Mouse (Mus musculus) liver, adult 2 months (tissue): ENCODE results near the gene Mobp. TPM values are rescaled to one million over a fixed set of nuclear protein-coding genes. Genes with fewer than 3 reads are reported as not detected.
A peak's percentile ranks its signal among the peaks of the same experiment; 100 is the strongest.

Source experiments
- DNase-seq: peaks from one replicate; pipeline ENCODE4 v3.0.0-alpha.2; 2011; ENCODE audit warnings: low read depth, low spot score; ENCODE audit errors: extremely low read depth
- H3K27ac ChIP-seq: fragments of 200-500 bp; replicated peaks from 2 replicates; pipeline ENCODE4 v1.5.1; 2012; ENCODE audit warnings: low read depth, mild to moderate bottlenecking, control low read depth, inconsistent platforms, low read length; ENCODE audit not compliant: insufficient read depth
- H3K27me3 ChIP-seq: fragments of 200-500 bp; 2 replicates; pipeline ENCODE4 v1.6.1; 2012; ENCODE audit warnings: mild to moderate bottlenecking, moderate library complexity, low read length, inconsistent platforms; ENCODE audit not compliant: control insufficient read depth, insufficient read depth
- H3K36me3 ChIP-seq: fragments of 200-500 bp; 2 replicates; pipeline ENCODE4 v1.6.1; 2012; ENCODE audit warnings: low read length, inconsistent platforms; ENCODE audit not compliant: control insufficient read depth, insufficient read depth
- H3K4me1 ChIP-seq: fragments of 200-500 bp; 2 replicates; pipeline ENCODE4 v1.6.1; 2011; ENCODE audit warnings: low read length; ENCODE audit not compliant: control insufficient read depth, insufficient read depth
- H3K4me3 ChIP-seq: fragments of 200-500 bp; 2 replicates; pipeline ENCODE4 v1.5.1; 2011; ENCODE audit warnings: low read depth, mild to moderate bottlenecking, control low read depth, low read length, moderate library complexity; ENCODE audit not compliant: insufficient read depth
- H3K79me2 ChIP-seq: fragments of 200-500 bp; 2 replicates; pipeline ENCODE4 v1.6.1; 2012; ENCODE audit warnings: inconsistent platforms, mild to moderate bottlenecking, low read length, moderate library complexity; ENCODE audit not compliant: control insufficient read depth, insufficient read depth
- H3K9ac ChIP-seq: fragments of 200-500 bp; 2 replicates; pipeline ENCODE4 v1.6.1; 2012; ENCODE audit warnings: low read depth, mild to moderate bottlenecking, control low read depth, inconsistent platforms, low read length
- CTCF ChIP-seq: fragments of 200-500 bp; IDR thresholded peaks from 2 replicates; pipeline ENCODE4 v1.5.1; 2011; ENCODE audit warnings: low read depth, low read length, control low read depth
- POLR2A ChIP-seq: fragments of 200-500 bp; IDR thresholded peaks from 2 replicates; pipeline ENCODE4 v1.6.1; 2011; ENCODE audit warnings: low read length, control low read depth; ENCODE audit not compliant: insufficient read depth; ENCODE audit errors: extremely low read depth
- WGBS: fragments of 180-500 bp; shearing (Covaris S2); methylation state at CpG from one replicate; pipeline ENCODE4 v1.1.7; 2018; 5-methylcytosine and 5-hydroxymethylcytosine counted together
- polyA plus RNA-seq: library from polyadenylated mRNA; depleted of rRNA; stranded (reverse); fragments of >200 nt; gene quantifications from 2 replicates; pipeline ENCODE4 v1.2.3, GENCODE M21; 2012
- total RNA-seq: library from RNA; depleted of rRNA; stranded (reverse); fragments of >200 nt; gene quantifications from 2 replicates; pipeline ENCODE4 v1.2.3, GENCODE M21; 2014

The Mobp gene
- total and polyA plus RNA-seq, 2 experiments = not detected

DNA sequence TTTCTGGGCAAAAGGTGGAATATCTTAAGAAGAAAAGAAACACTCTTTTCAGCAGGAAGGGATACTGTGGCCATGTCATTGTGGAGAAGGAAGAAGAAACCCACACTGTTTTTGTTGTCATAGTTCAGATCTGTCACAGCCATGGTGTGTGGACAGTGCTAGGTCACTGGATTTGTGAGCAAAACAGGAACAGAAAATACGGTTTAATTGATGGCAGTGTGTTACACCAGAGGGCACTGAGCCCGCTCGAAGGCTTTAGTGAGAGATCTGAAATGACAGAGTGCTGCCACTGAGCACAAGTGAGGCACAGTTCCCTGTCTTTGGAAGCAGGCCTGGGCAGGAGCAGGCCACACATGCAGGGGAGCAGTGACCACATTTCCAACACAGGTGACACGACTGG, 31.3 kb upstream of the Mobp start:
- Histone ChIP-seq H3K36me3 (peaks cover 24% of the 10 kb centered on the region), H3K4me3 (no peak overlapping the region), H3K27ac (no peak overlapping the region), H3K27me3 (no peaks in the 10 kb centered on the region), H3K4me1 (no peaks in the 10 kb centered on the region), H3K79me2 (peaks cover 12% of the 10 kb centered on the region; the same call in 1 of the 2 replicates), H3K9ac (no peak overlapping the region)
- TF ChIP-seq POLR2A (no peak), CTCF (no peak)
- WGBS = 84% methylated on average over 4 of the region's 4 CpGs
- no peak for DNase-seq

DNA sequence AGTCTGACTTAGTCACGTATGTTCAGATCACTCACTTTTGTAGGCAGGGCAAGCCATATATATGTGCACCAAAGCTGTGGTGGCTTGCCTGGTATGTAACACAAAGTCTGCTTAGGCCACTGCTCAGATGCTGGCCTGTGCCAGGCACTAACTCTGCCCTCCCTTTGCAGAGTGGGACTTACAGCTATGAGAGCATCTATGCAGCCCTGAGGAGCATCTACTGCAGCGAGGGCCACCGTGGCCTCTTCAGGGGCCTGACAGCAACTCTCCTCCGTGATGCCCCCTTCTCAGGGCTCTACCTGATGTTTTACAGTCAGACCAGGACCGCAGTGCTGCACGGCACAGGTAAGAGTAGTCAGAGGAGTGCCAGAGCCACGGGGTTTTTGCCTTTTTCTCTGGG, 29.0 kb upstream of the Mobp start:
- Histone ChIP-seq H3K79me2 (no peaks in the 10 kb centered on the region), H3K27ac (no peak overlapping the region), H3K9ac (no peak overlapping the region), H3K4me3 (no peak overlapping the region), H3K27me3 (no peaks in the 10 kb centered on the region), H3K36me3 (peaks cover 32% of the 10 kb centered on the region), H3K4me1 (no peaks in the 10 kb centered on the region)
- DNase-seq = no peak
- 92% methylated on average over 7 of the region's 7 CpGs for WGBS
- TF ChIP-seq POLR2A = no peak
- no peak for TF ChIP-seq CTCF

- Histone ChIP-seq H3K36me3 (peaks cover 40% of the 10 kb centered on the region), H3K27ac (peak overlapping the region; percentile 76), H3K27me3 (no peaks in the 10 kb centered on the region), H3K79me2 (peaks cover 4% of the 10 kb centered on the region), H3K4me1 (peaks cover 9% of the 10 kb centered on the region), H3K4me3 (peak overlapping the region; percentile 33; the same call in 1 of the 2 replicates), H3K9ac (peak overlapping the region; percentile 15; the same call in 1 of the 2 replicates)
- TF ChIP-seq CTCF (no peak), POLR2A (no peak)
- WGBS = 31% methylated on average over 11 of the region's 11 CpGs
- DNase-seq = no peak
These were observed 22.6 kb upstream of the Mobp start for GRCm38 (mm10) chr9:120126868-120127267.

- WGBS = 1% methylated on average over 72 of the region's 72 CpGs
These were observed 21.8 kb upstream of the Mobp start, which contains the start of gene Rpsa for GRCm38 (mm10) chr9:120127538-120128251. Rpsa (plus strand) TSS chr9:120127689.

DNA sequence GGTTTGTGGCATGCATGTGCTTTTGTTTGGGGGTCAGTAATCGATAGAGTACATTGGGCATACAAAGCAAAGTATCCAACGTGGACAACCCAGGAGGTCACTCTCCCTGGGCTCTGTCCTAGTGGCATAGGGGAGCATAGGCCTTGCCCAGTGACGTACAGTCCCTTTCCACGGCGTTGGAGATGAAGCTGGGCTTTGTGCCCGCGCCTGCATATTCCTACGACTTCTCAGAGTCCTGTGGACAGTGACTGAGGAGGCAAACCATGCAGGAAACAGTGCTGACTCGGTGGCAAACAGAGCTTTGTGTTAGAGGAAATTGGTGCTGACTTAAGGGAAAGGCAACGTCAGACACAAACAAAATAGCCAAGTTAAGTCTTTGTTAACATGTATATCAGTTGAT, 20.2 kb upstream of the Mobp start:
- TF ChIP-seq CTCF (no peak), POLR2A (no peak)
- H3K27ac ChIP-seq = no peak overlapping the region

More at GRCm38 (mm10) chr9:120127538-120128251, 21.8 kb upstream of the Mobp start, which contains the start of gene Rpsa:
- peak; percentile 87 for DNase-seq
- H3K36me3 ChIP-seq = peaks cover 42% of the 10 kb centered on the region
- no peak for TF ChIP-seq CTCF
- TF ChIP-seq POLR2A = peak; percentile 79
- H3K4me1 ChIP-seq = peaks cover 9% of the 10 kb centered on the region
- peak within 1 kb of the TSS; percentile 81 for H3K27ac ChIP-seq
- H3K9ac ChIP-seq = peak within 1 kb of the TSS; percentile 97
- peaks cover 4% of the 10 kb centered on the region for H3K79me2 ChIP-seq
- H3K27me3 ChIP-seq = no peaks in the 10 kb centered on the region
- peak within 1 kb of the TSS; percentile 97 for H3K4me3 ChIP-seq

GRCm38 (mm10) chr9:120131784-120132288, 17.7 kb upstream of the Mobp start:
- 93% methylated on average over 3 of the region's 3 CpGs for WGBS
- Histone ChIP-seq H3K36me3 (peaks cover 33% of the 10 kb centered on the region), H3K9ac (no peak overlapping the region), H3K27ac (no peak overlapping the region), H3K4me3 (no peak overlapping the region), H3K4me1 (peaks cover 9% of the 10 kb centered on the region), H3K79me2 (peaks cover 4% of the 10 kb centered on the region), H3K27me3 (no peaks in the 10 kb centered on the region)
- TF ChIP-seq CTCF = no peak
- TF ChIP-seq POLR2A = no peak
- DNase-seq = no peak

More for the DNA sequence above, 20.2 kb upstream of the Mobp start:
- no peak overlapping the region for H3K4me3 ChIP-seq
- peaks cover 34% of the 10 kb centered on the region for H3K36me3 ChIP-seq
- peaks cover 4% of the 10 kb centered on the region for H3K79me2 ChIP-seq
- peaks cover 9% of the 10 kb centered on the region for H3K4me1 ChIP-seq
- DNase-seq = no peak
- no peaks in the 10 kb centered on the region for H3K27me3 ChIP-seq
- WGBS = 41% methylated on average over 10 of the region's 10 CpGs
- H3K9ac ChIP-seq = no peak overlapping the region
